Mouse (Mus musculus) heart, embryonic 12.5 days (tissue): ENCODE measurements around the gene Methig1. TPM values are rescaled to one million over a fixed set of nuclear protein-coding genes. Genes with fewer than 3 reads are reported as not detected.
A peak's percentile ranks its signal among the peaks of the same experiment; 100 is the strongest.

Experiments
- ATAC-seq: fragments of 200-750 bp; cut with Nextera tagmentation; 2 replicates; pipeline ENCODE4 v1.8.0; 2017; ENCODE audit warnings: moderate TSS enrichment, moderate library complexity; ENCODE audit not compliant: insufficient number of reproducible peaks, low FRiP score
- H3K27ac ChIP-seq: fragments of 300-500 bp; sonication (generic); 2 replicates; pipeline ENCODE4 v1.5.1; 2016; ENCODE audit warnings: mild to moderate bottlenecking, moderate library complexity; ENCODE audit not compliant: poor library complexity, severe bottlenecking
- H3K27me3 ChIP-seq: fragments of 300-500 bp; sonication (generic); replicated peaks from 2 replicates; pipeline ENCODE4 v1.6.1; 2016; ENCODE audit warnings: mild to moderate bottlenecking, moderate library complexity
- H3K36me3 ChIP-seq: fragments of 300-500 bp; sonication (generic); 2 replicates; pipeline ENCODE4 v1.6.1; 2016; ENCODE audit warnings: mild to moderate bottlenecking, moderate library complexity
- H3K4me1 ChIP-seq: fragments of 300-500 bp; sonication (generic); replicated peaks from 2 replicates; pipeline ENCODE4 v1.6.1; 2016; ENCODE audit warnings: mild to moderate bottlenecking
- H3K4me2 ChIP-seq: fragments of 300-500 bp; sonication (generic); 2 replicates; pipeline ENCODE4 v1.6.1; 2016; ENCODE audit warnings: mild to moderate bottlenecking, moderate library complexity
- H3K4me3 ChIP-seq: fragments of 300-500 bp; sonication (generic); 2 replicates; pipeline ENCODE4 v1.5.1; 2016; ENCODE audit warnings: mild to moderate bottlenecking
- H3K9ac ChIP-seq: fragments of 300-500 bp; sonication (generic); 2 replicates; pipeline ENCODE4 v1.6.1; 2016; ENCODE audit warnings: mild to moderate bottlenecking, moderate library complexity
- H3K9me3 ChIP-seq: fragments of 300-500 bp; sonication (generic); replicated peaks from 2 replicates; pipeline ENCODE4 v1.6.1; 2016; ENCODE audit warnings: mild to moderate bottlenecking, moderate library complexity
- WGBS: fragments of 180-500 bp; shearing (Covaris S2); methylation state at CpG from one replicate; pipeline ENCODE4 v1.1.7; 2016; 5-methylcytosine and 5-hydroxymethylcytosine counted together
- polyA plus RNA-seq: library from polyadenylated mRNA; unstranded; fragments of >200 nt; fragmentation: Nextera tagmentation; extraction: Ambion mirVana; gene quantifications from 2 replicates; pipeline ENCODE4 v1.2.1, GENCODE M21; 2016

Gene Methig1
- polyA plus RNA-seq, 1 experiment from 2014 or later = not detected

DNA sequence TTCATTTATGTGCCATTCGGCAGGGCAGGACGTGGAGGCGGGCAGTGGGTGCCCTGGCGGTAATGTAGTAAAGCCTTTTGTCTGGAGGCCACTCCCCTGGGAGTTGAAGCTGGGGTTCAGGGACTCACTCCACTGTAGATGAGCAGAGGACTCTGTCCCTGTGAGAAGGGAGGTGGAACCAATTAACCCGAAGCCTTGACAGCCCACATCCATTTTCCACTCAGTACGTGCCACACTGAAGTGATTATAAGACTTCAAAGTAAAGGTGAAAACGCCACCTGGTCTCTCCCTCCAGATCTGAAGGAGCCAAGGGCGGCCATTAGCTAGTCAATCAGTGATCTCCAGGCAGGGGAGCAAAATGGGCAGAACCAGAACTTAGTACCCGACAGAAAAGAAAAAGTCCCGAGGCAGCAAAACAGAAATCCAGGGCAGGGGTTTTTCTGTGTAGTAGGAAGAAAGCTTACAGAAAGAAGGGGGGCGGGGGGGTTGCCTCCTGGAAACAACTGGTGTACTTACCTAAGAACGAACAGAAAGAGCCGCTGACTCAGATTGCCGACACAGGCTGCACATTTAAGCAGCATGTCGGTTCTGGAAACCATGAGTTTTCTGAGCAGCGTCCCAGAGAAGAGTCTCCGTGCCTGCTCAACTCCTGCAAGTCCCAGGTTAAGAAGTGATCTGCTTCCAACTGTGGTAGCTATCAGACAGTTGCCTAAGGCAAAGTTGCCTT is 71.6 kb downstream of the Methig1 start, which contains the start of gene Slc11a2:
Gene Slc11a2, minus strand, starts transcription at position 677 of the 727 bp plus-strand sequence.
- H3K4me3 ChIP-seq = peak within 1 kb of the TSS; percentile 86
- H3K4me1 ChIP-seq = peaks cover 37% of the 10 kb centered on the region
- no peaks in the 10 kb centered on the region for H3K9me3 ChIP-seq
- WGBS = 27% methylated on average over 17 of the region's 17 CpGs
- ATAC-seq = no peak
- no peaks in the 10 kb centered on the region for H3K36me3 ChIP-seq
- peaks cover 21% of the 10 kb centered on the region for H3K27me3 ChIP-seq
- H3K27ac ChIP-seq = no peak within 1 kb of the TSS
- H3K9ac ChIP-seq = peak within 1 kb of the TSS; percentile 70
- H3K4me2 ChIP-seq = peak within 1 kb of the TSS; percentile 98

DNA sequence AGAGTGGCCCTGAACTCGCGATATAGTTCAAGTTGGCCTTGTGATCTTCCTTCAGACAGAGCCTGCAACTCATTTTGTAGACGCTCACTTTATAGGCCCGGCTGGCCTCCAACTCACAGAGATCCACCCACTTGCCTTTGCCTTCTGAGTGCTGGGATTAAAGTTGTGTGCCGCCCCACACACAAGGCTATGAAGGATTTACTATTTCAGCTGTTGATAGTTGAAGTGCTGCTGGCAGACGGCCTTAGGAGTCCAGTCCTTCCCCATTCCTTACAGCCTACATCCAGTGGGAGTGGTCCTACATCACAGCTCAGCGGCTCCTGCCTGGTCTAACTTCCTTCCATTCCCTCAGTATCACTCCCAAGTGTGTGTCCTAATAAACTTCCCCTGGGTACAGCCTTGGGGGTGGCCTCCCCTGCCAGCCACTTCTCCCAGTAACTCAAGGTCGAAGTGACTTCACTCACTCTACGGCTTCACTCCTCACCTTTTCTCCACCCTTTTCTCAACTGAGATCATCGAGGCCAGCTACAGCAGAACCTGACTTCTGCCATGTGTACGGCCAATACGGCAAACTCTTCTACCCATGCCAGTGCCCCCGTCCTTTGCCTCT is 75.5 kb downstream of the Methig1 start:
- Histone ChIP-seq H3K27ac (no peak overlapping the region), H3K4me3 (no peak overlapping the region), H3K9me3 (no peaks in the 10 kb centered on the region), H3K4me2 (no peak overlapping the region), H3K27me3 (peaks cover 21% of the 10 kb centered on the region), H3K36me3 (no peaks in the 10 kb centered on the region), H3K9ac (no peak overlapping the region), H3K4me1 (peaks cover 14% of the 10 kb centered on the region; the same call in 1 of the 2 replicates)
- 73% methylated on average over 13 of the region's 13 CpGs for WGBS
- ATAC-seq = no peak

DNA sequence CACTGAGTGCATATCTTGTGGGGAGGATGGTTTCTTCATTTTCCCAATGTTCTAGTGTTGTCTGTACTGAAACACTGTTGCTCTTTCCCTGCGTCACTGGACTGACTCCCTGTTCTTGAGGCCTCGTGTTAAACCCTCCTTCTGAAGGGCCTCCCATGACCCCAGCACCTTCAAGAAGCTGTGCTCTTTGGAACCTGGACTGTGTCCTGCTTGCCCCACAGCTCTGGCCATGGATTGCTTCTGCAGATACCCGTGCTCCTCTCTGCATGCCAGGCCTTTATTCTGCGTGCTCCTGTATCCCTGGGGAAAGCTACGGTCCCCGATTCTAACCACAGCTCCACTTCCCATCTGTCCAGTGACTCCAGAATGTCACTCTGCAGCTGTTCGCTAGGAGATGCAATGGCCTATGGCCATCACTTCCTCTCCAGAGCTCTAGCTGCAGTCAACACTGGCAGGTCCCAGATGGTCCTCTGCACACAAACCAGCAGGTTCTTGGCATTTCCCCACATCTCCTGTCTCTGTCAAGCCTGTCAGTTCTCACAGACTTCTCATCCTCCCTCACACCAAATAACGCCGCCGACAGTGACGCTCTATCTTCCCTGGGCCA is 77.1 kb downstream of the Methig1 start:
- 69% methylated on average over 11 of the region's 11 CpGs for WGBS
- H3K36me3 ChIP-seq = no peaks in the 10 kb centered on the region
- H3K27me3 ChIP-seq = peaks cover 13% of the 10 kb centered on the region
- no peaks in the 10 kb centered on the region for H3K9me3 ChIP-seq
- no peak for ATAC-seq
- H3K4me2 ChIP-seq = no peak overlapping the region
- H3K27ac ChIP-seq = no peak overlapping the region
- H3K4me1 ChIP-seq = 0 out of 2 replicates have a peak, but pooled peaks cover 3% of the 10 kb centered on the region
- no peak overlapping the region for H3K4me3 ChIP-seq
- no peak overlapping the region for H3K9ac ChIP-seq

DNA sequence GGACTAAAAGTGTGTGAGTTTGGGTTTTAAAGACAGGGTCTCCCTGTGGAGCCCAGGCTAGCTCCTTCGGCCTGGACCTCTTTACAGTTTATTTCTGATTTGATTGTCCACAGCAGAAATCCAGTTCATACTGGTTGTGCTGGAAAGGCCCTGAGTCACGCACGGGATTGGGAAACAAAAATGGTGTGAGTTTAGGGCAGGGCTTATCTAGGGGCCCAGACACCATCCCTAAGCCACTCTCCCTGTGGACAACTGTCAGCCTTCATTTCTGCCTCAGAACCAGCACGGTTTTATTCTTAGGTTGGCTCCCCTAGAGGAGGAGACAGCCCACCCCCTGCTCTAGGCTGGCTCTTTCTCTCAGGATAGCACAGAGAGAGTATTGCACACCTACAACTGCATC is 80.3 kb downstream of the Methig1 start:
- no peak for ATAC-seq
- Histone ChIP-seq H3K4me2 (no peak overlapping the region), H3K27me3 (no peaks in the 10 kb centered on the region), H3K27ac (no peak overlapping the region), H3K4me3 (no peak overlapping the region), H3K9me3 (no peaks in the 10 kb centered on the region), H3K9ac (no peak overlapping the region), H3K4me1 (peaks cover 8% of the 10 kb centered on the region; the same call in 1 of the 2 replicates), H3K36me3 (no peaks in the 10 kb centered on the region)
- WGBS = 54% methylated on average over 4 of the region's 4 CpGs

Other genes starting within 250 kb of the Methig1 start
- gene Atf1, start 125.3 kb upstream of the Methig1 start, polyA plus RNA-seq = 35.8 and 38.1 TPM in 2 replicates
- gene Tmprss12, start 72.3 kb upstream of the Methig1 start, polyA plus RNA-seq = not detected in 2 replicates
- 3.1 and 3.8 TPM in 2 replicates for gene Mettl7a1, start 49.0 kb upstream of the Methig1 start, polyA plus RNA-seq
- not detected in 2 replicates for gene Mettl7a3, start 18.2 kb upstream of the Methig1 start, polyA plus RNA-seq
- gene Mettl7a2, start 51 bp downstream of the Methig1 start, polyA plus RNA-seq = not detected in 2 replicates
- gene Higd1c, start 11.4 kb downstream of the Methig1 start, polyA plus RNA-seq = not detected in 2 replicates
- 0.12 TPM in 1 of 2 replicates, not detected in the other for gene Gm5475, start 69.0 kb downstream of the Methig1 start, polyA plus RNA-seq
- gene Slc11a2, start 71.9 kb downstream of the Methig1 start, polyA plus RNA-seq = 15.5 and 20.8 TPM in 2 replicates
- 17.7 and 19.4 TPM in 2 replicates for gene Letmd1, start 115.9 kb downstream of the Methig1 start, polyA plus RNA-seq
- 12.0 and 12.1 TPM in 2 replicates for gene Csrnp2, start 142.3 kb downstream of the Methig1 start, polyA plus RNA-seq
- gene Tfcp2, start 198.9 kb downstream of the Methig1 start, polyA plus RNA-seq = 23.7 and 24.5 TPM in 2 replicates
- gene Pou6f1, start 246.8 kb downstream of the Methig1 start, polyA plus RNA-seq = 4.7 and 5.4 TPM in 2 replicates